Mouse (Mus musculus): ENCODE results near the gene Tubb2a. TPM values are rescaled to one million over a fixed set of nuclear protein-coding genes. Genes with fewer than 3 reads are reported as not detected.
"Not testable (repeated sequence)": the region's sequence is repeated elsewhere in the genome, so short reads cannot be mapped to it uniquely, and the experiment has no call there.

Gene Tubb2a
- polyA plus RNA-seq, 1 experiment from 2014 or later: 150 TPM

DNA sequence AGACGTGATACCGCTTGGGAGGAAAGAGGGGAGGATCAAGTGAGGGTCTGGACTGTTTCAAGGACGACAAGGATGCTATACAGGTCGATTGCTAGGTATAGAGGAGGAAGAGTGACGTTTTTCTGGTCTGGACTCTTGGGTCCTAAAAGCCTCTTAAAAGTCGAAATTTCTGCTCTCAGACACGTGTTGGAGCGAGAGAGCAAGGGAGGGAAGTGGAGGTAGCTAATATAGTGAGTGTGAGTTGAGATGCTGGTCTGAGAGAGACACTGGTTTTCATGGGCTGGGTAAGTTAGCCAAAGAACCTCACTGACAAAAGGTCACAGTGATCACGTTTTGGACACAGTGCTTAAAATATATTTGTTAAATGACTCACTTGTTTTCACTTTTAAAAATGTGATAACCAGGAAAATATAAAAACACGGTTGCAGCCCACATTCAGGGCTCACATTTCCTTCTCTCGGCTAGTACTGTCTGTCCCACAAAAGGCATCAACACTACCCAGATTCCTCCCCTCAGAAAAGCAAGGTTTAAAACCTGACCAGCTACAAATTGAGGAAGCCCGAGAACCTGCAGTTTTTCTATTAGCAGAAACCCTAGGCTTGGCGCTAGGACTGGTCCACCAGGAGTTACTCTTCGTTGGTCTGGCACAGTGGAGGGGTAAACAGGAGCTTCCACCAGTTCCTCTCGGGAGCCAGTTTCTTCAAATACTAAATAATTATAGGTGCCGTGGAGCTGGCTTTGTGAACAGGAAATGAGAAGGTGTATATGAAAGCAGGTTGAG, 883 bp upstream of the Tubb2a start:
- Histone ChIP-seq H3K4me1 (ENCODE audit: insufficient read depth, low read length) (peaks cover 12% of the 10 kb centered on the region; the same call in 1 of the 2 replicates), H3K27me3 (ENCODE audit: insufficient read depth, low read length) (no peaks in the 10 kb centered on the region), H3K36me3 (ENCODE audit: insufficient read depth, low read length) (peaks cover under 1% of the 10 kb centered on the region; the same call in 1 of the 2 replicates), H3K4me2 (replicated peaks; ENCODE audit: low read depth, low read length) (peak overlapping the region; percentile 76), H3K9ac (replicated peaks; ENCODE audit: low read length) (peak overlapping the region; percentile 88), H3K4me3 (ENCODE audit: low read length) (peak overlapping the region; percentile 80), H3K9me3 (ENCODE audit: low read length) (no peaks in the 10 kb centered on the region), H3K27ac (ENCODE audit: low read length) (no peak overlapping the region)
- 41% methylated on average over 16 of the region's 16 CpGs for WGBS
- no peak for ATAC-seq (ENCODE audit: low FRiP score, low TSS enrichment)

DNA sequence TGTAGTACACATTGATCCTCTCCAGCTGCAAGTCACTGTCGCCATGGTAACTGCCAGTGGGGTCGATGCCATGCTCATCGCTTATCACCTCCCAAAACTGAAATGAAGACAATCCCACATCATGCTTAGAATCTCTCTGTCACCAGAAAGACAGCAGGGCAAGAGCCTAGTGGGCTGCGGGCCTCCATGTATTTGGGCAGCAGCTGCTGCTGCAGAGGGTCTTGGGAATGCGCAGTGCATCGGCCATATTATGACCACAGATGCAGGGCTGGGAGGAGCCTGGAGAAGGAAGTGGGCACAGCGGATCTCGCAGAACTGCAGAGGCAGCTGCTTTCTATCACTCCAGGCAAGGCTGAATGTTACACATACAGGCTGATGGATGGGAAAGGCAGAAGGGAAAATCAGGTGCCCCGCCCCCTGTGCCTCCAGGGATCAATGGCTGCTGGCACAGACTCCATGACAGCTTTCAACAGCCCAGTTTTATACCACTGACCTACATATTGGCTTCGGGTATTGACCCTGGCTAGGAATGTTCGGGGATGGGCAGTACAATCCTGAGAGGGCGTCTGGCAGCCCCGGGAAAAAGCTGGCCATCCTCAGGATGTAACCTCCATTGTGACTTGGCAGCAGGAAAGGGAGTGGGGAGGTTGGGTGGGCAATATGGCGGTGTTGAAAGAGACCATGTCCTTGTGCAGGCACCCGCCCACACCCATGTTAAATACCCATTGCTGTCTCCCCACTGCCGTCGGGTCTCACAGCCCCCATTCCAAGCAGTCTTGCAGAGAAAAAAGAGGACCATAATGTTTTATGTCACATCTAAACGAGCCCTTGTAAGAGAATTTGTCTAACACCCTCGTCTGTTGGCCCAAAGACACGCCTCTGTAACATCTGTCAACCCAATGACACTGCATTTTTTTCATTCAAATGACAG, 981 bp downstream of the Tubb2a start:
- H3K9me3 ChIP-seq (ENCODE audit: low read length): no peaks in the 10 kb centered on the region
- H3K27me3 ChIP-seq (ENCODE audit: insufficient read depth, low read length): no peaks in the 10 kb centered on the region
- peaks cover 3% of the 10 kb centered on the region; the same call in 1 of the 2 replicates for H3K36me3 ChIP-seq (ENCODE audit: insufficient read depth, low read length)
- H3K9ac ChIP-seq (replicated peaks; ENCODE audit: low read length): peak overlapping the region; percentile 88
- peak overlapping the region; percentile 80 for H3K4me3 ChIP-seq (ENCODE audit: low read length)
- peaks cover 12% of the 10 kb centered on the region; the same call in 1 of the 2 replicates for H3K4me1 ChIP-seq (ENCODE audit: insufficient read depth, low read length)
- H3K27ac ChIP-seq (ENCODE audit: low read length): no peak overlapping the region
- 0 out of 2 replicates have a peak, but pooled peaks have one; percentile 18 for ATAC-seq (ENCODE audit: low FRiP score, low TSS enrichment)
- peak overlapping the region; percentile 76 for H3K4me2 ChIP-seq (replicated peaks; ENCODE audit: low read depth, low read length)
- 48% methylated on average over 20 of the region's 20 CpGs for WGBS

GRCm38 (mm10) chr13:34075893-34076292, 1.9 kb downstream of the Tubb2a start:
- WGBS: 85% methylated on average over 6 of the region's 6 CpGs
- not testable (repeated sequence) for H3K27me3 ChIP-seq (ENCODE audit: insufficient read depth, low read length); H3K27ac ChIP-seq (ENCODE audit: low read length); H3K36me3 ChIP-seq (ENCODE audit: insufficient read depth, low read length); H3K4me2 ChIP-seq (replicated peaks; ENCODE audit: low read depth, low read length); H3K9me3 ChIP-seq (ENCODE audit: low read length); ATAC-seq (ENCODE audit: low FRiP score, low TSS enrichment); H3K9ac ChIP-seq (replicated peaks; ENCODE audit: low read length); H3K4me3 ChIP-seq (ENCODE audit: low read length)
- H3K4me1 ChIP-seq (ENCODE audit: insufficient read depth, low read length): peaks cover 12% of the 10 kb centered on the region; the same call in 1 of the 2 replicates

DNA sequence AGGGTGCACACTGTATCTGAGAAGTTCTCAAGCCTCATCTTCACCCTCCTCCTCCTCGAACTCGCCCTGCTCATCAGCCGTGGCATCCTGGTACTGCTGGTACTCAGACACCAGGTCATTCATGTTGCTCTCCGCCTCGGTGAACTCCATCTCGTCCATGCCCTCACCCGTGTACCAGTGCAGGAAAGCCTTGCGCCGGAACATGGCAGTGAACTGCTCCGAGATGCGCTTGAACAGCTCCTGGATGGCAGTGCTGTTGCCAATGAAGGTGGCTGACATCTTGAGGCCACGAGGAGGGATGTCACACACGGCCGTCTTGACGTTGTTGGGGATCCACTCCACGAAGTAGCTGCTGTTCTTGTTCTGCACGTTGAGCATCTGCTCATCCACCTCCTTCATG, 3.4 kb downstream of the Tubb2a start:
- not testable (repeated sequence) for H3K4me3 ChIP-seq (ENCODE audit: low read length); H3K27ac ChIP-seq (ENCODE audit: low read length); H3K9ac ChIP-seq (replicated peaks; ENCODE audit: low read length); H3K9me3 ChIP-seq (ENCODE audit: low read length); H3K36me3 ChIP-seq (ENCODE audit: insufficient read depth, low read length); H3K27me3 ChIP-seq (ENCODE audit: insufficient read depth, low read length); ATAC-seq (ENCODE audit: low FRiP score, low TSS enrichment); H3K4me2 ChIP-seq (replicated peaks; ENCODE audit: low read depth, low read length)
- peaks cover 12% of the 10 kb centered on the region; the same call in 1 of the 2 replicates for H3K4me1 ChIP-seq (ENCODE audit: insufficient read depth, low read length)
- WGBS: 94% methylated on average over 8 of the region's 17 CpGs

DNA sequence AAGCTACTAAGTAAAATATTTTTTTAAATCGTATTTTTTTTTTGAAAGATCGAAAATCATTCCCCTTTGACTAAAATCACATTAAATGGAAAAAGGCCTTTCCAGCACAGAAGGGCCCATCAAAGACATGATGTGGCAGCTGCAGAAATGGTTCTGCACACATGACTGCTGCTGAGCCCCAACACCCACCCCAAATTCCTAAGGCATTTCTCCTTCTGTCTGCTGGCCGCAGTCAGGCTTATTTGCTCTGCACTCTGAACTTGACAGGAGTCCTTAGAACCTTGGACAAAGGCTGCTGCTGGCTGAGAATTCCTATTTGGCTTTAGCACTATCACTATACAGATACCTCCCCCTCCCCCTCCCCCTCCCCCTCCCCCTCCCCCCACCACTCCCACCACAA, 5.0 kb downstream of the Tubb2a start:
- Histone ChIP-seq H3K4me3 (ENCODE audit: low read length) (no peak overlapping the region), H3K36me3 (ENCODE audit: insufficient read depth, low read length) (peaks cover 11% of the 10 kb centered on the region; the same call in 1 of the 2 replicates), H3K9ac (replicated peaks; ENCODE audit: low read length) (no peak overlapping the region), H3K4me2 (replicated peaks; ENCODE audit: low read depth, low read length) (no peak overlapping the region), H3K4me1 (ENCODE audit: insufficient read depth, low read length) (peaks cover 8% of the 10 kb centered on the region; the same call in 1 of the 2 replicates), H3K9me3 (ENCODE audit: low read length) (no peaks in the 10 kb centered on the region), H3K27me3 (ENCODE audit: insufficient read depth, low read length) (no peaks in the 10 kb centered on the region), H3K27ac (ENCODE audit: low read length) (no peak overlapping the region)
- WGBS: 85% methylated on average over 3 of the region's 3 CpGs
- no peak for ATAC-seq (ENCODE audit: low FRiP score, low TSS enrichment)

- ATAC-seq (ENCODE audit: low FRiP score, low TSS enrichment): no peak
- Histone ChIP-seq H3K4me2 (replicated peaks; ENCODE audit: low read depth, low read length) (no peak overlapping the region), H3K27me3 (ENCODE audit: insufficient read depth, low read length) (no peaks in the 10 kb centered on the region), H3K4me1 (ENCODE audit: insufficient read depth, low read length) (peaks cover 4% of the 10 kb centered on the region; the same call in 1 of the 2 replicates), H3K9me3 (ENCODE audit: low read length) (no peaks in the 10 kb centered on the region), H3K27ac (ENCODE audit: low read length) (no peak overlapping the region), H3K4me3 (ENCODE audit: low read length) (no peak overlapping the region), H3K36me3 (ENCODE audit: insufficient read depth, low read length) (peaks cover 11% of the 10 kb centered on the region; the same call in 1 of the 2 replicates), H3K9ac (replicated peaks; ENCODE audit: low read length) (no peak overlapping the region)
- 87% methylated on average over 6 of the region's 6 CpGs for WGBS
These were observed 6.0 kb downstream of the Tubb2a start for GRCm38 (mm10) chr13:34071836-34072235.

GRCm38 (mm10) chr13:34070296-34070695, 7.5 kb downstream of the Tubb2a start:
- Histone ChIP-seq H3K4me1 (ENCODE audit: insufficient read depth, low read length) (no peaks in the 10 kb centered on the region), H3K27me3 (ENCODE audit: insufficient read depth, low read length) (no peaks in the 10 kb centered on the region), H3K36me3 (ENCODE audit: insufficient read depth, low read length) (peaks cover 11% of the 10 kb centered on the region; the same call in 1 of the 2 replicates), H3K27ac (ENCODE audit: low read length) (no peak overlapping the region), H3K4me2 (replicated peaks; ENCODE audit: low read depth, low read length) (no peak overlapping the region), H3K9me3 (ENCODE audit: low read length) (no peaks in the 10 kb centered on the region), H3K9ac (replicated peaks; ENCODE audit: low read length) (no peak overlapping the region), H3K4me3 (ENCODE audit: low read length) (no peak overlapping the region)
- no peak for ATAC-seq (ENCODE audit: low FRiP score, low TSS enrichment)
- WGBS: 50% methylated on average over 4 of the region's 4 CpGs

DNA sequence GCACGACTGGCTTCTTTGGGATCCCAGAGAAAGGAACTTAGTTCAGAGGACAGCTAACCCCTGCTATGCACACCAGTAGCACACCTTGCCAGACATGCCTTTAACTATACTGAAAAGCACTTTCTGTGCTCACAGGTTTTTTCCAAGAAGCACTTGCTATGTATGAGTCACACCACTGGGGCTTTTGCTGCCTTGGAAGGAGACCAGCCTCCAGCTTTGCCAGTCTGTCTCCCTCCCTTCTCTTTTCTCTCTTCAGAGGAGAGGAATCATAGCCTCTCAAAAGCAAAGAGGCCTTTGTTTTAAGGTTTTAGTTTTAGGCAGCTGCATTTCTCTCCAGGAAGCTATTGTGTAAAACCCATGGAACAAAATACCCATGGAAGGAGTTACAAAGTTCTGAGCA, 11.5 kb downstream of the Tubb2a start:
- ATAC-seq (ENCODE audit: low FRiP score, low TSS enrichment): no peak
- 52% methylated on average over 1 of the region's 1 CpGs for WGBS
- H3K4me2 ChIP-seq (replicated peaks; ENCODE audit: low read depth, low read length): no peak overlapping the region
- H3K27ac ChIP-seq (ENCODE audit: low read length): no peak overlapping the region
- H3K9ac ChIP-seq (replicated peaks; ENCODE audit: low read length): no peak overlapping the region
- H3K9me3 ChIP-seq (ENCODE audit: low read length): peaks cover 3% of the 10 kb centered on the region; the same call in 1 of the 2 replicates
- H3K27me3 ChIP-seq (ENCODE audit: insufficient read depth, low read length): no peaks in the 10 kb centered on the region
- H3K4me3 ChIP-seq (ENCODE audit: low read length): no peak overlapping the region
- no peaks in the 10 kb centered on the region for H3K4me1 ChIP-seq (ENCODE audit: insufficient read depth, low read length)
- peaks cover 7% of the 10 kb centered on the region; the same call in 1 of the 2 replicates for H3K36me3 ChIP-seq (ENCODE audit: insufficient read depth, low read length)

DNA sequence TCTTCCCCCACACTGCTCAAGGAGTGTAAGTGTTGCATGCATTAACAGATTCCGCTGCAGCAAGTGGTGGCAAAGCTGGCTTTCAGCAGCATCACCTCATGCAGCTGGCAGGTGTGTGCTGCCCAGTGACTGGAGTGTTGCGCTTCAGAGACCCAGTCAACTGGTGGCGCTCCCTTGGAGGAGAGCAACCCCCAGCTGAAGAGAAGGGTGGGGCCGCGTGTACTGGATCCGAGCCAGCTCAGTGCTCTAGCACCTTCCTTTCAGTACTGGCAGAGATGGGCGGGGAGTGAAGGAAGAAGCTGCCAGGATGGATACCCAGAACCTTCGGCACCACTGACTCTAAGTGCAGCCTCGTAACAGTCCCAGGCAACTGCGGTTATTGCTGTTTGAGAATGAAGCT, 15.3 kb downstream of the Tubb2a start:
- no peaks in the 10 kb centered on the region for H3K27me3 ChIP-seq (ENCODE audit: insufficient read depth, low read length)
- 84% methylated on average over 10 of the region's 10 CpGs for WGBS
- H3K36me3 ChIP-seq (ENCODE audit: insufficient read depth, low read length): peaks cover 6% of the 10 kb centered on the region; the same call in 1 of the 2 replicates
- peaks cover 3% of the 10 kb centered on the region; the same call in 1 of the 2 replicates for H3K9me3 ChIP-seq (ENCODE audit: low read length)
- no peak overlapping the region for H3K4me3 ChIP-seq (ENCODE audit: low read length)
- no peak overlapping the region for H3K9ac ChIP-seq (replicated peaks; ENCODE audit: low read length)
- H3K27ac ChIP-seq (ENCODE audit: low read length): no peak overlapping the region
- H3K4me2 ChIP-seq (replicated peaks; ENCODE audit: low read depth, low read length): no peak overlapping the region
- H3K4me1 ChIP-seq (ENCODE audit: insufficient read depth, low read length): no peaks in the 10 kb centered on the region
- no peak for ATAC-seq (ENCODE audit: low FRiP score, low TSS enrichment)
